Mouse (Mus musculus) cerebellum, adult 2 months (tissue): ENCODE measurements around the gene Lrrc66. TPM values are rescaled to one million over a fixed set of nuclear protein-coding genes. Genes with fewer than 3 reads are reported as not detected.

Experiments used
- DNase-seq, 2 experiments: peaks; one replicate each; pipeline ENCODE4 v3.0.0; 2021
- H3K27ac ChIP-seq: fragments of 200-500 bp; 2 replicates; pipeline ENCODE4 v1.5.1; 2012; ENCODE audit warnings: low read length, control low read depth, inconsistent platforms; ENCODE audit not compliant: insufficient read depth
- H3K27me3 ChIP-seq: fragments of 200-500 bp; 2 replicates; pipeline ENCODE4 v1.6.1; 2012; ENCODE audit warnings: inconsistent platforms, mild to moderate bottlenecking, low read length, moderate library complexity; ENCODE audit not compliant: control insufficient read depth, insufficient read depth
- H3K4me1 ChIP-seq: fragments of 200-500 bp; 2 replicates; pipeline ENCODE4 v1.6.1; 2011; ENCODE audit warnings: low read length; ENCODE audit not compliant: control insufficient read depth, insufficient read depth
- H3K4me3 ChIP-seq: fragments of 200-500 bp; replicated peaks from 2 replicates; pipeline ENCODE3; 2011; ENCODE audit warnings: mild to moderate bottlenecking, low read depth, low read length, control low read depth; ENCODE audit not compliant: insufficient read depth
- CTCF ChIP-seq: fragments of 200-500 bp; IDR thresholded peaks from 2 replicates; pipeline ENCODE4 v1.5.1; 2011; ENCODE audit warnings: low read depth, mild to moderate bottlenecking, control low read depth, low read length, moderate library complexity, borderline replicate concordance; ENCODE audit not compliant: insufficient read depth
- POLR2A ChIP-seq: fragments of 200-500 bp; IDR thresholded peaks from 2 replicates; pipeline ENCODE4 v1.6.1; 2011; ENCODE audit warnings: low read length, control low read depth, borderline replicate concordance; ENCODE audit not compliant: insufficient read depth
- WGBS: fragments of 180-500 bp; shearing (Covaris S2); methylation state at CpG from one replicate; pipeline ENCODE4 v1.1.7; 2018; 5-methylcytosine and 5-hydroxymethylcytosine counted together
- polyA plus RNA-seq: library from polyadenylated mRNA; depleted of rRNA; stranded (reverse); fragments of >200 nt; gene quantifications from 2 replicates; pipeline ENCODE4 v1.2.3, GENCODE M21; 2012; rRNA removed

Gene Lrrc66
- not detected in 2 replicates for polyA plus RNA-seq

- TF ChIP-seq CTCF = no peak
- TF ChIP-seq POLR2A = no peak
- H3K27me3 ChIP-seq = no peaks in the 10 kb centered on the region
- no peak within 1 kb of the TSS for H3K27ac ChIP-seq
- H3K4me3 ChIP-seq = no peak within 1 kb of the TSS
- DNase-seq = no peak
- 85% methylated on average over 8 of the region's 8 CpGs for WGBS
- no peaks in the 10 kb centered on the region for H3K4me1 ChIP-seq
Measured at GRCm38 (mm10) chr5:73632291-73632690, at the start of gene Lrrc66. Gene Lrrc66, minus strand, starts transcription at chr5:73632526.

DNA sequence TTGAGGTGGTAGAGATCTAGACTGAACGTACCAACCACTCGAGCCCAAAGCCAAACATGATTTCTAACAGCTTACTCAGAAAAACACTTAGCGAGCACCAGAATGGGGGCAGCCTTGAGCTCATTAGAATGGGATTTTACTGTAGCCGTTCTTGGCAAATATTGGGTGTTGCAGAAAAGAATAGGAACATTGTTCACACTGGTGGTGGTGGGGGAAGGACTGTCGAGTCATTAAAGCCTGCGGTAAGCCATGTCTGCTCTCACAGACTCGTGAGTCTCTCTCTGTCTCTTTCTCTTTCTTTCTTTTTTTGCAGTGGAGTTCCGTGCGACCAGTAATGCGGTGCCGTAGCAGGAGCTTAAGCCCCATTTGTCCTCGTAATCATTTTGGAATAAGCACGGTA lies 44.3 kb upstream of the Lrrc66 start:
- no peak for DNase-seq
- Histone ChIP-seq H3K4me3 (peak overlapping the region; percentile 34), H3K4me1 (no peaks in the 10 kb centered on the region), H3K27me3 (no peaks in the 10 kb centered on the region; the same call in 1 of the 2 replicates), H3K27ac (no peak overlapping the region)
- WGBS = 56% methylated on average over 13 of the region's 13 CpGs
- no peak for TF ChIP-seq CTCF
- no peak for TF ChIP-seq POLR2A

- 93% methylated on average over 3 of the region's 3 CpGs for WGBS
- H3K27ac ChIP-seq = no peak overlapping the region
- H3K4me1 ChIP-seq = no peaks in the 10 kb centered on the region
- H3K27me3 ChIP-seq = no peaks in the 10 kb centered on the region; the same call in 1 of the 2 replicates
- TF ChIP-seq POLR2A (no peak), CTCF (no peak)
- no peak for DNase-seq
- H3K4me3 ChIP-seq = no peak overlapping the region
Measured at GRCm38 (mm10) chr5:73675604-73676003, 43.3 kb upstream of the Lrrc66 start.

DNA sequence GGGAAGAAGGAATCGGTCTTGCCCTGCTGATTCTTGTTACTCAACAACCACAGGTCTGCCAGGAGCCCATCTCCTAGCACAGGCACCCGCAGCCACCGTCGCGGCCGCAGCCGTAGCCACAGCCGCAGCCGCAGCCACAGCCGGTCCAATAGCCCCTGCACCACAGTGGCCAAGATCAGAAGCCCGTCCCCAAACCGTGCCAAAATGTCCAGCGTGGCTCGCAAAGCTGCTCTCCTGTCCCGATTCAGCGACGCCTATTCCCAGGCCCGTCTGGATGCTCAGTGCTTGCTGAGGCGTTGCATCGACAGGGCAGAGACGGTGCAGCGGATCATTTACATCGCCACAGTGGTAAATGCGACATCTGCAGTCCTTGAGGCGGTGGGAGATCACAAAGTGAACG lies 37.1 kb upstream of the Lrrc66 start:
- no peaks in the 10 kb centered on the region; the same call in 1 of the 2 replicates for H3K4me1 ChIP-seq
- no peaks in the 10 kb centered on the region; the same call in 1 of the 2 replicates for H3K27me3 ChIP-seq
- 20% methylated on average over 26 of the region's 26 CpGs for WGBS
- no peak overlapping the region for H3K4me3 ChIP-seq
- no peak overlapping the region for H3K27ac ChIP-seq
- no peak for DNase-seq
- no peak for TF ChIP-seq CTCF
- no peak for TF ChIP-seq POLR2A

DNA sequence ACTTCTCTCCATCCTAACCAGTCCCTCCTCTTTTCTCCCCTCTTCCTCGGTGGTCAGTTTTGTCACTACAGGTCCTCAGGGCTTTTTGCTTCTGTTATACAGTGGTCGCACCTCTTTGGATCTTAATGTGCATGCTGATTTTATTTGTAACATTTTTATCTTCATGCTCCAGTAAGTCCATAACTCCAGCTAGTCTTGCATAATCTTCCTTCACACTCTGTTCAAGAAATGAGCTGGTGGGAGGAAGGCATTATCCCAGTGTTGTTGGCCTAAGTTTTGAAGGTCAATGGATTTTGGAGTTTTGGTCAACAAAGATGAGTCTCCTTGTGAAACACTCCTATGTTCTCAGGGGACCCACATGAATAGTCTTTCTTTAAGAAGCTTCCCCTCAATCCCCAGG lies 35.6 kb upstream of the Lrrc66 start:
- no peak for DNase-seq
- WGBS = 71% methylated on average over 2 of the region's 2 CpGs
- no peak overlapping the region for H3K4me3 ChIP-seq
- H3K27me3 ChIP-seq = no peaks in the 10 kb centered on the region; the same call in 1 of the 2 replicates
- no peak overlapping the region for H3K27ac ChIP-seq
- H3K4me1 ChIP-seq = no peaks in the 10 kb centered on the region; the same call in 1 of the 2 replicates
- no peak for TF ChIP-seq CTCF
- no peak for TF ChIP-seq POLR2A

GRCm38 (mm10) chr5:73666695-73667094 lies 34.4 kb upstream of the Lrrc66 start:
- Histone ChIP-seq H3K4me1 (no peaks in the 10 kb centered on the region; the same call in 1 of the 2 replicates), H3K27ac (no peak overlapping the region), H3K27me3 (no peaks in the 10 kb centered on the region; the same call in 1 of the 2 replicates), H3K4me3 (no peak overlapping the region)
- no peak for TF ChIP-seq CTCF
- TF ChIP-seq POLR2A = no peak
- DNase-seq = no peak
- WGBS = 83% methylated on average over 2 of the region's 2 CpGs

DNA sequence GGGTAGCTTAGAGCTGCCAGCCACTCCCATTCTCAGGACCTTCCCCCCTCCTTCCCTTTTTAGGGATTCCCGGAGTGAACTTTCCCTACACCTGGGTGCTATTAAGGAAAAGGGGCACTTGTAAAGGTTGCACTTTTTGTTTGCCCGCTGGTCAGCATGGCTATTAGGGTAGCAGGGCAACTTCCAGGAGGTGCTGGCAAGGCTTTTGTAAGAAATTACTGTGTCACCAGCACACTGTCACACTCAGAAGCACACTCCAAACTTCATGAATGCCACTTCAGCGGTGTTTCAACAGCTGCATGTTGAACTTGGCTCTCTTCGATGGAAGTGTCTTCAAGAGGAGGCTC lies 19.5 kb upstream of the Lrrc66 start:
- Histone ChIP-seq H3K4me1 (peaks cover 8% of the 10 kb centered on the region), H3K27me3 (peaks cover 2% of the 10 kb centered on the region; the same call in 1 of the 2 replicates), H3K4me3 (no peak overlapping the region), H3K27ac (no peak overlapping the region)
- DNase-seq = no peak
- WGBS = 11% methylated on average over 4 of the region's 4 CpGs
- TF ChIP-seq POLR2A (no peak), CTCF (no peak)

GRCm38 (mm10) chr5:73651061-73651854 lies 18.9 kb upstream of the Lrrc66 start, which contains the start of gene Spata18:
Gene Spata18, plus strand, starts transcription at chr5:73651379.
- TF ChIP-seq CTCF = no peak
- no peak for TF ChIP-seq POLR2A
- Histone ChIP-seq H3K27ac (no peak within 1 kb of the TSS), H3K4me1 (peaks cover 11% of the 10 kb centered on the region), H3K27me3 (peaks cover 2% of the 10 kb centered on the region; the same call in 1 of the 2 replicates), H3K4me3 (peak within 1 kb of the TSS; percentile 77)
- whole genome bisulfite sequencing = under 1% methylated on average over 57 of the region's 57 CpGs
- DNase-seq = peak in 1 of 2 experiments; percentile 30
